Mouse (Mus musculus) adrenal gland, postnatal 36 days (tissue): Measurements from ENCODE around the gene Duxbl2. TPM values are rescaled to one million over a fixed set of nuclear protein-coding genes. Genes with fewer than 3 reads are reported as not detected.
"Not testable (repeated sequence)": the region's sequence is repeated elsewhere in the genome, so short reads cannot be mapped to it uniquely, and the experiment has no call there.

Experiments
- DNase-seq, 2 experiments: peaks; one replicate each; pipeline ENCODE4 v3.0.0; 2021; ENCODE audit warnings: mixed read lengths in 1 of 2
- long read RNA-seq, 2 experiments: library from polyadenylated mRNA; stranded (forward); transcript quantifications; one replicate each; pipeline ENCODE4 v2.0.0; 2021; ENCODE audit warnings: borderline sequencing depth in 2 of 2
- total RNA-seq, 2 experiments: library from RNA; stranded (reverse); gene quantifications; 2 replicates each; pipeline ENCODE4 v1.2.3; 2021

Duxbl2 gene
- total RNA-seq = not detected
- long read RNA-seq, experiment 1, partial matches to known transcripts = 0 of 1 reads
- long read RNA-seq, experiment 1, other reads (novel, unspliced or antisense) = 1 of 1 reads
- long read RNA-seq, experiment 2 = 0 reads

DNA sequence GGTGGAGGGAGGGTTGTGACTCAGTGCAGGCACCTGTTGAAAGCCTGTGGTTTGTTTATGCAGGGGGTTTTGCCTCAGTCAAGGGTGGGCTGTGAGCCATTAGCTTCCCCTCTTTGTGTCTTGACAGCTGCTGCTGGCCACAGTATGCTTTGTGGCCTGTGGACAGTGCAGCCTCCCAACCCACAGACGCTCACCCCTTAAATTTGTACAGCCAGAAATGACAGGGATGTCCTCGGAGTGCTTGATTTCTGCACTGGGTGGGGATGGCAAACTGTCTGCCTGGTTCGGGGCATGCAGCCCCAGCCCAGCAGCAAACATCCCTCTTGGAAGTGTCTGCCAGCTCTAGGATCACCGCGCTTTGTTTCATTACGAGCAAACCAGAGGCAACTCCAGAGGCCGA is at the start of gene Duxbl2:
Gene Duxbl2, plus strand, starts transcription at position 200 of the 400 bp plus-strand sequence.
- not testable (repeated sequence) for DNase-seq

DNA sequence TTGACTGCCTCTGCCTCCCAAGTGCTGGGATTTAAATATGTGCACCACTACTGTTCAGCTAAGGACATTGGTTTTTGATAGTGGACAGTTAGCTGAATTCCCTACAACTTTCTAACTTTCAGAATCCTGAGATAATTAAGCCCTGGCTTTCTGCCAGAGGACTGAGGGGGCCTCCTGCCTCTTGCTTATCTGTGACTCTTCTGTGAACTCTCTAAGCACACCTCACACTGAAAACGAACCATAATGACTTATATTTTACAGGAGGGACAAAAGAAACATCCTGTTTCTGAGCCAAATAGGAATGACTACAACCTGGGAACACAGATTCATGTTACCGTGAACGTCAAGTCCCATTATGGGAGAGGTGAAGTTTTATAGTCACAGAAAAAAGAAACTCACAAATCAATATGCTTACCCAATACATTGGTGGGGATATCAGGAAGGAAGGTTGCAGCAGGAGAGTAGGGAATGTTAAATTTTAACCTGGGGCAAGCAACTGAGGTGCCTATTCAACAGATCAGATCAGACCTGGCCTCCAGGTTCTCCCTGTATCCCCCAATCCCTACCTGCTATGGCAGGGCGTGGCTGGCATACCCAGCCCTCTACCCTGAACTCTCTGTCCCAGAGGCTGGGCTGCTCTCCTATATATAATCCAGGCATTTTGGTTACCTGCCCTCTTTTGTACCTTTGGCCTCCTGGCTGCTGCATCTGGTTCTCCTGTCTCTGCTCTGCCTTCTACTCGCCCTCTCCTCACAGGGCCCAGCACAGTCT is 41.3 kb upstream of the Duxbl2 start:
- not testable (repeated sequence) for DNase-seq

DNA sequence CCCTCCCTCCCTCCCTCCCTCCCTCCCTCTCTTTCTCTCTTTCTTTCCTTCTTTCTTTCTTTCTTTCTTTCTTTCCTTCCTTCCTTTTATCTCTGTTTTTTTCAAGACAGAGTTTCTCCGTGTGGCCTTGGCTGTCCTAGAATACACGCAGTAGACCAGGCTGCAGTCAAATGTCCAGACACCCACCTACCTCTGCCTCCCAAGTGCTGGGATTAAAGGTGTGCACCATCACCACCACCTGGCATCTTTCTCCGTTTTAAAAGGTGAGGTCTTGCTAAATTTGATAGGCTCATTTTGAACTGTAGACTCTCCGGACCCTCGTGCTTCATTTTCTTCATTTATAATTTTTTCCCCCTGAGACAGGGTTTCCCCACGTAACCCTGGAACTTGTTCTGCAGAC is 36.9 kb upstream of the Duxbl2 start, which contains the start of gene Cphx2:
Gene Cphx2, plus strand, starts transcription at position 301 of the 400 bp plus-strand sequence.
- not testable (repeated sequence) for DNase-seq

DNA sequence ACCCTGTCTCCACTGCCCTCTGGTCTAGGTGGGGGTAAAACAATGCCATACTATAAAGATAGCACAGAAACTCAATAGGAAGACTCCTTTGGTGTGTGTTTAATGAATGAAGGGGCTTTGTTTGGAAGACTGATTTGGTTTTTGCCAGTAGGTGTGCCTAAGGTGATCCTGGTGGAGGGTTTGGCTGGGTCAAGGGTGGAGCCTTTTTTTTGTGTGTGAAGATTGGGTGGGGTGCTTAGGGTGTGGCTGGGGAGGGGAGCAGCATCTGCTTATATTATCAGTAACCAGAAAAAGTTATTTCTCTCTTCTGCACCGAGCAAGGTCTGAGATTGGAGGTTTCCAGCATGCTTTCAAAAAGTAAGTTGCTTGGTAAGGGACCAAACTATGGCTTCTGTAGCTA is 36.2 kb upstream of the Duxbl2 start, which contains the start of gene Cphx3:
Gene Cphx3, plus strand, starts transcription at position 301 of the 400 bp plus-strand sequence.
- not testable (repeated sequence) for DNase-seq

DNA sequence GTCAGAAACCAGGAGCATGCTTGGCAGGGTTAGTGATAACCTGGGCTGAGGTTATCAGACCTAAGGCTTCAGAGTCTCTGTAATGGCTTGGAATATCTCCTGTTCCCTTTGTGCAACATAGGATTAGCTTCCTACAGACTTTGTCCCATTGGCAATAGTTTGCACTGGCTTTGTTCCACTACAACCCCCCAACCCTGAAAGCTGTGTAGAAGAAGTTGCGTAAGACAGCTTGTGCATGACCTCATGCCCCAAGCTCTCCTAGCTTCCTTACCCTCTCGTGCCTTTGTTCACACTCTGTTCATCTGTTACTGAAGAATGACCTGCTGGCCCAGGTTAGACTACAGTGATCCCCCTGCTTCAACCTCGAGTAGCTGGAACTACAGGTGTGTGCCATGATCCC is 20.5 kb upstream of the Duxbl2 start:
- DNase-seq = not testable (repeated sequence)

DNA sequence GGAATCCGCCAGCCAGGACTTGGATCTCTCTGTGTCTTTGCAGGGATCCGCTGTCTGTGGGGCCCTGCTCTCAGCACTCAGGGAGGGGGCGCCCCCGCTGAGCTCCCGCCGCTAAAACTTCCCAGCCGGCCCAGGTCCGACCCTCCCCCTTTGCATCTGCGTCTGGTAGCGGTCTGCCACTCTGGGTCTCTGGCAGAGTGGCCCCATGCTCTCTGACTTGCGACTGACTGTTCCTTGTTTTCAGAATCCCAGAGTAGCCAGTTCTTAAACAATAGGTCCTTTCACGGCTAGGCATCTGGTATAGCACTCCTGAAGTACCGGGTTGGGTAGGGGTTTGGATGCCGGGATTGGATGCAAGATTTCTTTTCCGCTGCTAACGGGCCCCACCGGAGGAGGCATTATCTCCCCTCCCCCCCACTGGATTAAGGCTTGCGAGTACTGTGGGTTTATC is 426 bp downstream of the Duxbl2 start:
- not testable (repeated sequence) for DNase-seq

DNA sequence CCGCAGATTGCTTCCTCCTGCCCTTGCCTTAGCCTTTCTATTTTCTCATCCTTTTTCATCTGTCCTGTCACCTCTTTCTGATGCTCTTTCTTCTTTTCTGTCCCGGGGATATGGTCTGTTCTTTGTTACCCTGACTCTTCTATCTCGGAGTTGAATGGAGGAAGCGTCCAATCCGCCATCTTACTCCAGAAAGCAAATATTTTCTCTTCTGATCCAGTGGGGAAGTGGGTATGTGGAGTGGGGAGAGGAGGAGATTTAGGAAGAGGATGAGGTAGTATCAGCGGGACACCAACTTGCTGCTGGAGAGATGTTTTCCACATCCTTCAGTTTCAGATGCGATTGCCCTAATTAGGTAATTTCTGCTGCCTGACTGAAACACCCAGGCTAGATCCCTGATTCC is 946 bp downstream of the Duxbl2 start:
- not testable (repeated sequence) for DNase-seq

DNA sequence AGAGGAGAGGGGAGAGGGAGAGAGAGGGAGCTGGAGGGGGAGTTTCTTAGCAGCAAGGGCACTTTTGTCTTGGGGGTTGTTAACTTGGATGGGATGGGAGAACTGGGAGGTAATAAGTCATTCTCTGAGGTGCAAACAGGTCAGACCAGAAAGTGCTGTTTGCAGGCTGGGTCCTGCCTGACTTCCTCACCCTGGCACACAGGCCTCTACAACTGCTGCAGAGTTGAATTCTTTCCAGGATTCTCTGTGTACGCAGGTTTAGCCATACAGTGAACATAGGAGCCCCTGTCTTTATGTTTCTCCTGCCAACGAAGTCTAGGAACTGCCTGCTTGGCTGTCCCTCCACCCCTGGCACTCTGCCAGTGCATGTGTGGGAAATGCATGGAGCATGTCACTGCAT is 28.9 kb downstream of the Duxbl2 start:
- not testable (repeated sequence) for DNase-seq

DNA sequence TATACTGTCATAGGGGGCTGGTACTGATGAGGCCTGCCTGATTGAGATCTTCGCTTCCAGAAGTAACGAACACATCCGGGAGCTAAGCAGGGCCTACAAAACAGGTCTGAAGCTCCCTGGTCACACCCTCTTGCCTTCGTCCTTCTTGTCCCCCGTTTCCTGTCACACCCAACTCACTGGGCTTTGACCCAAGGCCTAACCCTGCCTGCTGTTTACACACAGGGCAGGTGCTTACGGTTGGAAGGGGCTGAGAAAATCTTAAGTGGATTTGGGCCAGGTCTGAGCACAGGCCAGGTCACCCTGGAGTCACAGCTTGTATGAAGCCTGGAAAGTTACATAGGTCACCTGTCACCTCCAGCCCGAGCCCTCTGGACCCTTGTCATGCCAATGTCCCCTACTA is 37.9 kb downstream of the Duxbl2 start:
- not testable (repeated sequence) for DNase-seq

DNA sequence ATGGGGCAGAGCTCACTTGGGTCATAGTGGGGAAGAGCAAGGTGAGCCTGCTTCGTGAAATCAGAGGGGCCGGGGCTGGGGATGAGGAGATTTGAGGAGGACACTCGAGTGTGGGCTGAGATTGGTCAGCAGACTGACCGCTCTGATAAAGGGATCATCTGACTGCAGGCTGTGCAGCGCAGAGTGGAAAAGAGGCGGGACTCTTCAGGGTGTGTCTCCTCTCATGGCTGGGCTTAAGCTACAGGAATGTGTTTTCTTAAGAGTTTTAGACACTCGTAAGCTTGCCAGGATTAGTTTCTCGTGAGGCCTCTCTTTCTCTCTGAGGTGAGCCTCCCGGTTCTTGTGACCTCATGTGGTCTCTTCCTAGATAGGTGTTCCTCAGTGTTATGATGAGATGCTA is 43.0 kb downstream of the Duxbl2 start:
- DNase-seq = not testable (repeated sequence)

DNA sequence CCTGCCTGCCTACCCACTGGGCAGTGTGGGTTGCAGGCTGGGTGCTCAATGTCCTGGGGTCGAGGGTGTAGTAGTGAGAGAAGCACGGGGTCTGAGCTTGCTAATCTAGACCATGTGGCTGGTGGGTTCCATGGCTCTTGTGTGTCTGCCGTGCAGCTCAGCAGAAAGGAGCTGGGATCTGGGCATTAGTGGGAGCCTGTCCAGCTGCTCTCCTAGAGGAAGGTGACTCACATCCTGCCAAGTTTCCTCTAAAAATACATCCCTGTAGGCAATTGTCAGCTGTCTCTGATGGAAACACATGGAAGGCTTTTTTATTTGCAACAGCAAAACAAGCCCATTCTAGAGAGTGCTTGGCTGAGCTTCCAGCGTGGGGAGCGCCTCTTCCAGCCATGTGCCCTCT is 44.3 kb downstream of the Duxbl2 start:
- DNase-seq = not testable (repeated sequence)

DNA sequence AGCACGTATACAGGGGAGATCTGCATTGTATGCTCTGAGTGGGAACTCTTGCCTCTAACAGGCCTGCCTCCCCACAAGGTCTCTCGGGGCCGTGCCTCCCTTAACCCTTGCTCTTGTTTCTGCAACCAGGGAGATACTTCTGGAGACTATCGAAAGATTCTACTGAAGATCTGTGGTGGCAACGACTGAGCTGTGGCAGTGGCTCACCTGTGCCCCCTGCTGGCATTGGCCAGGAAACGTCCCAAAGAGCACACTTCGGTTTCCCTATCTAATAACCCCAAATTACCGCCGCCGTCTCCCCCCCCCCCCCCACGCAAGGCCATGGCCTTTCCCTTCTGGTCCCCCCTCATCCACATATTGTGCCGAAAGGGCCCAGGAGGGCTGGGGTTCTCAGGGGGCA is 47.1 kb downstream of the Duxbl2 start:
- not testable (repeated sequence) for DNase-seq

DNA sequence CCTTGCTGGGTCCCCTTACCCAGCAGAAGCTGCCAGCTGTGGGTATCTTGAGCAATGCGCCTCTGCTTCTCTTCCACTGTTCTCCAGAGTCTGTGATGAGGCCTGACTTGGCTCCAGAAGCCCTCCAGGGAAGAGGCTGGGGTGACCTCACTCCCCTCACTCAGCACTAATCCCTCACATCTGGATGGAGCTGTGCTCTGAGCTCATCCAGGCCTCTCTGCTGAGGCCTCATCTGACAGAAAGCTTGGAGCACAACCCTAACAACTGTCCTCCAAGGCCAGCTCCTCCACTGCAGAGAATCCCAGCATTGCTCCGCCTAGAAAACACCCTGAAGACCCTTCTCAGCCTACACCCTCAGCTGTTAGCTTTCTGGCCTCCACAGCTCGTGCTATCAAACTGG is 55.8 kb downstream of the Duxbl2 start:
- DNase-seq = not testable (repeated sequence)

DNA sequence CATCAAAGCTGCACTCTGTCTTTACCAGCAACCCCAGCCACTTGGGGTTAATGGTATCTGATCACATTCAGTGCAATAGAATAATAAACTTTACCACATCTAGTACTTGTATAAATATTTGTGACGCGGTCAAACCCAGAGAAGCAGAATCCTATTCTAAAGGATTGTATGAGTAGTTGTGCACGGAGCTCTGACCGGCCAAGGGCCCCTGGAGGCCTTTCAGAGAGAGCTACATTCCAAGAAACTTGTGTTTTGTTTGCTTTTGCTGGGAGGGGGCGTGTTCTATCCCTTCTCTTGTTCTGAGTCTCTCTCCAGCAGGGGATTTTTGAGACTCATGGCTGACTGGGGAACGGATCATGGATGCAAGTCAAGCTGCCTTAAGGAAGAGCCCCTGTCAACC is 56.9 kb downstream of the Duxbl2 start:
- not testable (repeated sequence) for DNase-seq

Other genes starting within 250 kb of the Duxbl2 start
- gene Plac9a, start 215.2 kb upstream of the Duxbl2 start, total RNA-seq = 1 to 10 TPM; 1.3 to 1.4 TPM
- 1 to 10 TPM; 2.3 to 3.2 TPM for gene Tmem254a, start 190.7 kb upstream of the Duxbl2 start, total RNA-seq
- gene Cphx1, start 180.0 kb upstream of the Duxbl2 start, total RNA-seq = not detected
- gene Duxbl1, start 139.8 kb upstream of the Duxbl2 start, total RNA-seq = under 1 TPM in 1 of 2 experiments, not detected in 1; 0.13 TPM
- gene Gm9780, start 75.6 kb upstream of the Duxbl2 start, total RNA-seq = 10 to 100 TPM; 14.8 to 19.4 TPM
- gene Tmem254c, start 51.0 kb upstream of the Duxbl2 start, total RNA-seq = 10 to 100 TPM; 15.9 to 25.4 TPM
- gene Cphx2, start 36.8 kb upstream of the Duxbl2 start, total RNA-seq = not detected
- not detected for gene Cphx3, start 36.1 kb upstream of the Duxbl2 start, total RNA-seq
- gene Plac9b, start 64.1 kb downstream of the Duxbl2 start, total RNA-seq = 10 to 100 TPM; 38.6 to 56.2 TPM
- gene Tmem254b, start 88.7 kb downstream of the Duxbl2 start, total RNA-seq = 1 to 10 TPM; 6.2 to 9.6 TPM
- under 1 TPM in 1 of 2 experiments, not detected in 1; 0.43 TPM for gene Duxbl3, start 139.6 kb downstream of the Duxbl2 start, total RNA-seq